ENCODE assay signal across 8 mouse cellular contexts in genomic region chr10:128493695-128494666, GRCm38 (mm10). TPM values are rescaled to one million over a fixed set of nuclear protein-coding genes. Genes with fewer than 3 reads are reported as not detected.
DNase-seq lines count a peak whose midpoint lies in the region; ATAC-seq lines count a peak whose summit lies in the region.

Gene Myl6 (minus strand): TSS chr10:128494145.

- peaks cover 35% of the 10 kb centered on the region for H3K4me1 ChIP-seq in hindbrain, embryonic 12.5 days

- DNase-seq in NIH3T3 (ENCODE audit: low read depth), result peak; percentile 100
- DNase-seq in cerebellum, postnatal 10 days, result peak; percentile 100
- DNase-seq in frontal cortex, postnatal 10 days (ENCODE audit: low spot score in 2 of 2), result peak; percentile 97 to 98
- peak; percentile 98 to 99 for DNase-seq in layer of hippocampus, postnatal 14 days (ENCODE audit: low spot score in 2 of 2)
- peak; percentile 99 for DNase-seq in lung, postnatal 14 days
- DNase-seq in retina, adult 2 months (ENCODE audit: low read depth, low spot score), result peak; percentile 97
- peak; percentile 97 to 98 for DNase-seq in thymus, postnatal 36 days

- H3K27ac ChIP-seq in hindbrain, embryonic 12.5 days, result peak within 1 kb of the TSS; percentile 92

- peaks cover 30% of the 10 kb centered on the region for H3K36me3 ChIP-seq in hindbrain, embryonic 12.5 days

- H3K9ac ChIP-seq in hindbrain, embryonic 12.5 days, result peak within 1 kb of the TSS; percentile 83

- WGBS in hindbrain, embryonic 12.5 days, result under 1% methylated on average over 45 of the region's 45 CpGs

- no peaks in the 10 kb centered on the region for H3K9me3 ChIP-seq in hindbrain, embryonic 12.5 days (replicated peaks)

- H3K4me3 ChIP-seq in hindbrain, embryonic 12.5 days, result peak within 1 kb of the TSS; percentile 75

- H3K4me2 ChIP-seq in hindbrain, embryonic 12.5 days (replicated peaks), result peak within 1 kb of the TSS; percentile 66

- peak; percentile 94 for ATAC-seq in hindbrain, embryonic 12.5 days (ENCODE audit: low FRiP score)

- H3K27me3 ChIP-seq in hindbrain, embryonic 12.5 days, result no peaks in the 10 kb centered on the region

RNA-seq across cellular contexts. Expression of gene Myl6, which starts in this region (rescaled TPM):
- polyA plus RNA-seq in hindbrain, embryonic 12.5 days (2016; fragmentation: Nextera tagmentation; extraction: Ambion mirVana), result 836 and 860 TPM in 2 replicates
- 100 to 1,000 TPM; 596 to 608 TPM for total RNA-seq in layer of hippocampus, postnatal 14 days (2021)

Comparison
In these comparisons a context has a peak if more than half of its experiments do, and no peak if none do; other contexts are left out.
1. Peak in every context shown above with its lines: DNase-seq, ATAC-seq, H3K4me3 ChIP-seq and H3K27ac ChIP-seq.